12 mouse cellular contexts compared by ENCODE assay signal in genomic region chr11:118403951-118404899, GRCm38 (mm10). TPM values are rescaled to one million over a fixed set of nuclear protein-coding genes. Genes with fewer than 3 reads are reported as not detected.
DNase-seq lines count a peak whose midpoint lies in the region; ATAC-seq and TF ChIP-seq lines count a peak whose summit lies in the region.
"Had no signal": no experiment of that assay in that cellular context is flagged by ENCODE, and none has a peak within 500 bp of the region (broad histone marks: within the 10 kb centered on the region; RNA-seq: fewer than 3 reads in every experiment).

No protein-coding gene starts in this region.

- no peaks in the 10 kb centered on the region for H3K9me3 ChIP-seq in heart, postnatal 0 days (replicated peaks; ENCODE audit: control insufficient read depth, low read length)
- no peaks in the 10 kb centered on the region for H3K9me3 ChIP-seq in heart, embryonic 11.5 days (replicated peaks; ENCODE audit: control insufficient read depth, low read length)
- H3K9me3 ChIP-seq in forebrain, embryonic 14.5 days (replicated peaks; ENCODE audit: control insufficient read depth, low read length) = no peaks in the 10 kb centered on the region

- H3K9ac ChIP-seq in heart, postnatal 0 days (replicated peaks; ENCODE audit: low read depth, low read length) = no peak overlapping the region
- H3K9ac ChIP-seq in heart, embryonic 11.5 days (ENCODE audit: low read depth, low read length) = no peak overlapping the region
- no peak overlapping the region for H3K9ac ChIP-seq in forebrain, embryonic 14.5 days (ENCODE audit: low read length)

- no peak for TF ChIP-seq EP300 in heart, postnatal 0 days (IDR thresholded peaks at IDR 0.05; ENCODE audit: low read depth)

- no peak for ATAC-seq in heart, postnatal 0 days (ENCODE audit: insufficient read depth, low read depth)
- ATAC-seq in heart, embryonic 11.5 days (replicated peaks; ENCODE audit: insufficient number of reproducible peaks, low FRiP score, low TSS enrichment) = no peak
- ATAC-seq in forebrain, embryonic 14.5 days = no peak

- no peaks in the 10 kb centered on the region for H3K27me3 ChIP-seq in heart, postnatal 0 days (ENCODE audit: control insufficient read depth, insufficient read depth, low read length)
- no peaks in the 10 kb centered on the region for H3K27me3 ChIP-seq in heart, embryonic 11.5 days (ENCODE audit: control insufficient read depth, insufficient read depth, low read length)
- H3K27me3 ChIP-seq in forebrain, embryonic 14.5 days (replicated peaks; ENCODE audit: control insufficient read depth, insufficient read depth, low read length) = no peaks in the 10 kb centered on the region

- peaks cover 25% of the 10 kb centered on the region; the same call in 1 of the 2 replicates for H3K36me3 ChIP-seq in heart, postnatal 0 days (replicated peaks; ENCODE audit: control insufficient read depth, insufficient read depth, low read length)
- H3K36me3 ChIP-seq in heart, embryonic 11.5 days (ENCODE audit: control insufficient read depth, insufficient read depth, low read length) = no peaks in the 10 kb centered on the region; the same call in 1 of the 2 replicates
- peaks cover 26% of the 10 kb centered on the region for H3K36me3 ChIP-seq in forebrain, embryonic 14.5 days (ENCODE audit: control insufficient read depth, insufficient read depth, low read length)

- WGBS in heart, postnatal 0 days = 57% methylated on average over 6 of the region's 6 CpGs
- WGBS in heart, embryonic 11.5 days (ENCODE audit: insufficient replicate concordance) = 61% methylated on average over 6 of the region's 6 CpGs
- 83% methylated on average over 6 of the region's 6 CpGs for WGBS in forebrain, embryonic 14.5 days

- H3K4me3 ChIP-seq in heart, postnatal 0 days (ENCODE audit: low read depth, low read length) = no peak overlapping the region
- H3K4me3 ChIP-seq in heart, embryonic 11.5 days (ENCODE audit: low read depth, low read length) = no peak overlapping the region
- no peak overlapping the region for H3K4me3 ChIP-seq in forebrain, embryonic 14.5 days (ENCODE audit: low read depth, low read length)
- H3K4me3 ChIP-seq: erythroblast, embryonic 14.5 days had no signal

- TF ChIP-seq CTCF in heart, postnatal 0 days (IDR thresholded peaks at IDR 0.05; ENCODE audit: low read depth) = no peak

- no peak overlapping the region for H3K4me2 ChIP-seq in heart, postnatal 0 days (ENCODE audit: low read depth, low read length)
- H3K4me2 ChIP-seq in heart, embryonic 11.5 days = no peak overlapping the region
- no peak overlapping the region for H3K4me2 ChIP-seq in forebrain, embryonic 14.5 days (ENCODE audit: low read length)

- H3K4me1 ChIP-seq in heart, postnatal 0 days (ENCODE audit: control insufficient read depth, insufficient read depth) = peaks cover 28% of the 10 kb centered on the region
- peaks cover 32% of the 10 kb centered on the region for H3K4me1 ChIP-seq in heart, embryonic 11.5 days (ENCODE audit: control insufficient read depth, insufficient read depth, low read length)
- H3K4me1 ChIP-seq in forebrain, embryonic 14.5 days (ENCODE audit: control insufficient read depth, insufficient read depth, low read length) = no peaks in the 10 kb centered on the region

- no peak for DNase-seq in heart, postnatal 0 days (ENCODE audit: low spot score)
- DNase-seq in right cerebral cortex, postnatal 10 days (ENCODE audit: low spot score in 2 of 2) = peak; percentile 16 to 20
- no peak for DNase-seq in right cerebral cortex, postnatal 36 days (ENCODE audit: low spot score in 2 of 2)
- DNase-seq in cerebellum, adult 18-20 months = peak; percentile 2 to 3
- DNase-seq in kidney, postnatal 4 days = peak; percentile 4 to 23
- no peak for DNase-seq in forebrain, embryonic 14.5 days (ENCODE audit: low spot score)
- DNase-seq: adrenal gland, postnatal 10 days; layer of hippocampus, postnatal 36 days had no signal

- peak overlapping the region; percentile 22; the same call in 1 of the 2 replicates for H3K27ac ChIP-seq in heart, postnatal 0 days (ENCODE audit: low read depth)
- no peak overlapping the region for H3K27ac ChIP-seq in heart, embryonic 11.5 days (ENCODE audit: low read depth, low read length)
- no peak overlapping the region for H3K27ac ChIP-seq in forebrain, embryonic 14.5 days (ENCODE audit: low read depth, low read length)

RNA-seq across cellular contexts. Expression of gene Lgals3bp, which starts 2.3 kb away (rescaled TPM):
- 77.9 and 83.1 TPM in 2 replicates for total RNA-seq in heart, postnatal 0 days (2014; rRNA removed; ENCODE audit: low replicate concordance)
- 27.6 and 28.6 TPM in 2 replicates for polyA plus RNA-seq in heart, postnatal 0 days (2015; fragmentation: Nextera tagmentation; extraction: Ambion mirVana)
- 3.1 and 3.8 TPM in 2 replicates for polyA plus RNA-seq in heart, embryonic 11.5 days (2014; fragmentation: Nextera tagmentation; extraction: Ambion mirVana)
- 3.0 TPM in 2 replicates for polyA plus RNA-seq in forebrain, embryonic 14.5 days (2014; fragmentation: Nextera tagmentation; extraction: Ambion mirVana)

RNA-seq across cellular contexts. Expression of gene Cant1, which starts 14.7 kb away (rescaled TPM):
- total RNA-seq in heart, postnatal 0 days (2014; rRNA removed; ENCODE audit: low replicate concordance) = 28.3 and 35.5 TPM in 2 replicates
- 10.4 and 12.6 TPM in 2 replicates for polyA plus RNA-seq in heart, postnatal 0 days (2015; fragmentation: Nextera tagmentation; extraction: Ambion mirVana)
- polyA plus RNA-seq in heart, embryonic 11.5 days (2014; fragmentation: Nextera tagmentation; extraction: Ambion mirVana) = 16.0 and 17.1 TPM in 2 replicates
- polyA plus RNA-seq in forebrain, embryonic 14.5 days (2014; fragmentation: Nextera tagmentation; extraction: Ambion mirVana) = 21.4 and 22.8 TPM in 2 replicates

RNA-seq across cellular contexts. Expression of gene C1qtnf1, which starts 23.8 kb away (rescaled TPM):
- 5.8 and 12.6 TPM in 2 replicates for total RNA-seq in heart, postnatal 0 days (2014; rRNA removed; ENCODE audit: low replicate concordance)
- polyA plus RNA-seq in heart, postnatal 0 days (2015; fragmentation: Nextera tagmentation; extraction: Ambion mirVana) = 7.8 and 8.3 TPM in 2 replicates
- polyA plus RNA-seq in heart, embryonic 11.5 days (2014; fragmentation: Nextera tagmentation; extraction: Ambion mirVana) = 2.7 and 4.2 TPM in 2 replicates
- polyA plus RNA-seq in forebrain, embryonic 14.5 days (2014; fragmentation: Nextera tagmentation; extraction: Ambion mirVana) = 2.3 and 3.0 TPM in 2 replicates
- total RNA-seq: granulocyte monocyte progenitor cell, adult 5-6 weeks; hematopoietic stem cell, adult 5-6 weeks had no signal
- polyA plus RNA-seq: erythroblast, embryonic 14.5 days had no signal

RNA-seq across cellular contexts. Expression of gene Timp2, which starts 48.7 kb away (rescaled TPM):
- 77.5 and 78.5 TPM in 2 replicates for total RNA-seq in heart, postnatal 0 days (2014; rRNA removed; ENCODE audit: low replicate concordance)
- polyA plus RNA-seq in heart, postnatal 0 days (2015; fragmentation: Nextera tagmentation; extraction: Ambion mirVana) = 61.9 and 65.5 TPM in 2 replicates
- 46.0 and 50.8 TPM in 2 replicates for polyA plus RNA-seq in heart, embryonic 11.5 days (2014; fragmentation: Nextera tagmentation; extraction: Ambion mirVana)
- polyA plus RNA-seq in forebrain, embryonic 14.5 days (2014; fragmentation: Nextera tagmentation; extraction: Ambion mirVana) = 62.9 and 71.7 TPM in 2 replicates

Comparison
In these comparisons a context has a peak if more than half of its experiments do, and no peak if none do; other contexts are left out.
1. DNase-seq: peak in right cerebral cortex, postnatal 10 days (2 of 2), cerebellum, adult 18-20 months (2 of 2) and kidney, postnatal 4 days (2 of 2); none in heart, postnatal 0 days (single experiment), right cerebral cortex, postnatal 36 days (0 of 2) and forebrain, embryonic 14.5 days (single experiment).